Mouse (Mus musculus) hindbrain, postnatal 0 days (tissue): ENCODE measurements around the gene Gm4881. TPM values are rescaled to one million over a fixed set of nuclear protein-coding genes. Genes with fewer than 3 reads are reported as not detected.

ENCODE experiments used
- ATAC-seq: fragments of 200-750 bp; cut with Nextera tagmentation; 2 replicates; pipeline ENCODE4 v1.8.0; 2017; ENCODE audit warnings: mild to moderate bottlenecking, moderate TSS enrichment, moderate library complexity
- DNase-seq: peaks from one replicate; pipeline ENCODE4 v3.0.0-alpha.2; 2015; ENCODE audit warnings: low spot score
- H3K27ac ChIP-seq: fragments of 300-500 bp; sonication (generic); 2 replicates; pipeline ENCODE4 v1.5.1; 2014; ENCODE audit warnings: mild to moderate bottlenecking
- H3K27me3 ChIP-seq: fragments of 300-500 bp; sonication (generic); 2 replicates; pipeline ENCODE4 v1.6.1; 2014; ENCODE audit warnings: low read length, mixed read lengths; ENCODE audit not compliant: insufficient read depth
- H3K36me3 ChIP-seq: fragments of 300-500 bp; sonication (generic); 2 replicates; pipeline ENCODE4 v1.6.1; 2014; ENCODE audit warnings: low read length, mixed read lengths; ENCODE audit not compliant: insufficient read depth
- H3K4me1 ChIP-seq: fragments of 300-500 bp; sonication (generic); 2 replicates; pipeline ENCODE4 v1.6.1; 2014; ENCODE audit warnings: antibody characterized with exemption, low read length, mixed read lengths; ENCODE audit not compliant: insufficient read depth
- H3K4me2 ChIP-seq: fragments of 300-500 bp; sonication (generic); 2 replicates; pipeline ENCODE4 v1.6.1; 2014; ENCODE audit warnings: low read depth, mild to moderate bottlenecking, low read length, moderate library complexity, mixed read lengths
- H3K4me3 ChIP-seq: fragments of 300-500 bp; sonication (generic); 2 replicates; pipeline ENCODE4 v1.5.1; 2014; ENCODE audit warnings: low read length
- H3K9ac ChIP-seq: fragments of 300-500 bp; sonication (generic); replicated peaks from 2 replicates; pipeline ENCODE4 v1.6.1; 2014; ENCODE audit warnings: mild to moderate bottlenecking, low read length, moderate library complexity, mixed read lengths
- H3K9me3 ChIP-seq: fragments of 300-500 bp; sonication (generic); 2 replicates; pipeline ENCODE4 v1.6.1; 2016; ENCODE audit warnings: low read length, mixed read lengths
- CTCF ChIP-seq: IDR thresholded peaks from 2 replicates; pipeline ENCODE4 v1.5.1; 2016; ENCODE audit warnings: antibody characterized with exemption, control low read depth, low read depth
- WGBS: fragments of 180-500 bp; shearing (Covaris S2); extraction: QIAGEN DNeasy Blood & Tissue Kit; methylation state at CpG from one replicate; pipeline ENCODE4 v1.1.7; 2014; 5-methylcytosine and 5-hydroxymethylcytosine counted together
- polyA plus RNA-seq: library from polyadenylated mRNA; unstranded; fragments of >200 nt; fragmentation: Nextera tagmentation; extraction: Ambion mirVana; gene quantifications from 2 replicates; pipeline ENCODE4 v1.2.1, GENCODE M21; 2015
- total RNA-seq: library from RNA; depleted of rRNA; stranded (reverse); fragments of >200 nt; gene quantifications from 2 replicates; pipeline ENCODE4 v1.2.3, GENCODE M21; 2014

Gene Gm4881
- total and polyA plus RNA-seq, 2 experiments from 2014 or later, result 2.4 to 6.6 TPM

GRCm38 (mm10) chr7:24904936-24905335 is 39.4 kb downstream of the Gm4881 start:
- DNase-seq (peak; percentile 81), ATAC-seq (no peak)
- peaks cover 6% of the 10 kb centered on the region; the same call in 1 of the 2 replicates for H3K4me1 ChIP-seq
- peak overlapping the region; percentile 86 for H3K4me2 ChIP-seq
- no peaks in the 10 kb centered on the region for H3K9me3 ChIP-seq
- peak overlapping the region; percentile 62 for H3K4me3 ChIP-seq
- TF ChIP-seq CTCF, result peak; percentile 88
- H3K27ac ChIP-seq, result peak overlapping the region; percentile 68
- no peaks in the 10 kb centered on the region for H3K27me3 ChIP-seq
- peaks cover 6% of the 10 kb centered on the region; the same call in 1 of the 2 replicates for H3K36me3 ChIP-seq
- 12% methylated on average over 3 of the region's 3 CpGs for WGBS
- peak overlapping the region; percentile 71; the same call in 1 of the 2 replicates for H3K9ac ChIP-seq

DNA sequence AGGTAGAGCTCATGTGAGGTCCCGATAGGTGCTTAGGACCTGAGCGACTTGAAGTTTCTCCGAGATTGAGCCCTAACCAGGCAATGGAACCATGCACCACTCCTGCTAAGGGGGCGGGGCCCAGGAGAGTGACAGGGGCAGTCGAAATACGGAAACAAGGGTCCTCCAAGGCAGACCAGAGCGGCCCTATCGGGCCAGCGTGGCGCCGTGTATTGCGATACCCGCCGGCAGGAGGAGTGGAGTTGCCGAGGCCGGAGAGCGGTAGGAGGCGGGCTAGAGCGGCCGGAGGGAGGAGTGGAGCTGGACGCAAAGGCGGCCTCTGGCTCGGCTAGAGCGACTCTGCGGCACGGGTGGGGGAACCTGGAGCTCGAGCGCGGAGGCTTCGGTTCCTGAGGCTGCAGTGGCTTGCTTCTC is 40.2 kb downstream of the Gm4881 start:
- peaks cover 6% of the 10 kb centered on the region; the same call in 1 of the 2 replicates for H3K36me3 ChIP-seq
- H3K9ac ChIP-seq, result peak overlapping the region; percentile 71
- peak; percentile 83 for TF ChIP-seq CTCF
- peak; percentile 98 for ATAC-seq
- H3K27ac ChIP-seq, result peak overlapping the region; percentile 68
- no peaks in the 10 kb centered on the region for H3K27me3 ChIP-seq
- 0% methylated on average over 30 of the region's 30 CpGs for WGBS
- peaks cover 6% of the 10 kb centered on the region; the same call in 1 of the 2 replicates for H3K4me1 ChIP-seq
- peak overlapping the region; percentile 86 for H3K4me2 ChIP-seq
- no peaks in the 10 kb centered on the region for H3K9me3 ChIP-seq
- peak; percentile 99 for DNase-seq
- peak overlapping the region; percentile 62 for H3K4me3 ChIP-seq

- Histone ChIP-seq H3K4me2 (peak overlapping the region; percentile 86), H3K4me1 (peaks cover 6% of the 10 kb centered on the region; the same call in 1 of the 2 replicates), H3K9ac (peak overlapping the region; percentile 55; the same call in 1 of the 2 replicates), H3K27me3 (no peaks in the 10 kb centered on the region), H3K9me3 (no peaks in the 10 kb centered on the region), H3K36me3 (no peaks in the 10 kb centered on the region), H3K27ac (no peak overlapping the region), H3K4me3 (peak overlapping the region; percentile 62)
- ATAC-seq (no peak), DNase-seq (no peak)
- WGBS, result 38% methylated on average over 10 of the region's 10 CpGs
- TF ChIP-seq CTCF, result no peak
Observed at GRCm38 (mm10) chr7:24903444-24903825, 40.9 kb downstream of the Gm4881 start.

DNA sequence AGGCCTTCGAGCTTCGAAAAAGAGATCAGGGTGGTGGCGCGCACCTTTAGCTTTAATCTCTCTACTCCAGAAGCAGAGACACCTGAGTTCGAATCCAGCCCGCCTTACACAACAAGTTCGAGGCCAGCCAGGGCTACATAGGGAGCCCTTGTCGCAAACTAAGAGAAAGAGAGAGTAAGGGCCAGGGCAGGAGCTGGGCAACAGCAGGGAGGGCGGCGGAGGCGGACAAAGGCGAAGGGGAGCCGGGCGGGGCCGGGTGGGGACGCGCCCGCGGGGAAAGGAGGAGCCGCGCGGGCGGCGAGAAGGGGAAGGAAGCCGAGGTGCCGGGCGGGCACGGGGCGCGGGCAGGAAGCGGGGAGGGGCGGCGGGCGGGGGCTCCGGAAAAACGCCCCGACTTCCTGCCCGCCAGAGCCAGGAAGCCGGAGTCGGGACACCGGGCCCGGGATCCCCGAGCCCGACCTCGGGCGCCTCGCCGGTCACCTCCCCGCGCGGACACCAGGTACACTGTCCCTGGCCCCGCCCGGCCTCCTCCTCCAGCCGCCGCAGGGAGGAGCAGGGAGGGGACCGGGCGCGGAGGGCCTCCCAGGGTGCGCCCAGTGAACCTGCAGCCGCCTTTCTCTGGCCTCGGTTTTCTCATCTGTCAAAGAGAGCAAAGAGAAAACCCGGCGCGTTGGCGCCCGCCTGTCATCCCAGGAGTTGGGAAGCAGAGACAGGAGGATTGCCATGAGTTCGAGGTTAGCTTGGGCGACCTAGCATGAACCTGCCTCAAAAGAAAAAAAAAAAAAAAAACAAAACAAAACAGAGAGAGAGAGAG is 41.5 kb downstream of the Gm4881 start, which contains the start of gene Arhgef1:
Gene Arhgef1 (plus strand): TSS at position 283 of the 814 bp plus-strand sequence.
- TF ChIP-seq CTCF, result no peak
- Histone ChIP-seq H3K4me2 (peak within 1 kb of the TSS; percentile 86), H3K9me3 (no peaks in the 10 kb centered on the region), H3K27ac (peak within 1 kb of the TSS; percentile 68), H3K27me3 (no peaks in the 10 kb centered on the region), H3K9ac (peak within 1 kb of the TSS; percentile 55), H3K4me1 (peaks cover 6% of the 10 kb centered on the region; the same call in 1 of the 2 replicates), H3K4me3 (peak within 1 kb of the TSS; percentile 62), H3K36me3 (no peaks in the 10 kb centered on the region)
- WGBS, result 9% methylated on average over 51 of the region's 68 CpGs
- ATAC-seq (no peak), DNase-seq (peak; percentile 41)

DNA sequence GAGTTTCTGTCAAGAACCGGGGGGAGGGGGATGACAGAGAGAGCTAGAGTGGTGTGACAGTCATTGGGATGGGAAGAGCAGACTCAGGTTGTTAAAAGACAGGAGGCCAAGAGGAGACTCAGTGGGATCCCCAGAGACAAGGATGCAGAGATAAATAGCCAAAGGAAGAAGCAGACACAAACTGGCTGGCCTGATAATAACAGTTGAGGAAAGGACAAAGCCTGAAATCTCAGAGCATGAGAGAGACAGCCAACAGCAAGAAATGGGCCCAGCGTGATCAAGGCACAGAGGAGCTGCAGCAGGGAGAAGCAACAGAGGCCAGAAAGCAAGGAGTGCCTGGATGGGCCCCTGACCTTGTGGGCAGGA is 42.0 kb downstream of the Gm4881 start:
- H3K9me3 ChIP-seq, result no peaks in the 10 kb centered on the region
- H3K4me1 ChIP-seq, result peaks cover 5% of the 10 kb centered on the region; the same call in 1 of the 2 replicates
- H3K36me3 ChIP-seq, result no peaks in the 10 kb centered on the region
- peak overlapping the region; percentile 86; the same call in 1 of the 2 replicates for H3K4me2 ChIP-seq
- DNase-seq (no peak), ATAC-seq (no peak)
- no peaks in the 10 kb centered on the region for H3K27me3 ChIP-seq
- TF ChIP-seq CTCF, result no peak
- H3K9ac ChIP-seq, result no peak overlapping the region
- H3K27ac ChIP-seq, result peak overlapping the region; percentile 68; the same call in 1 of the 2 replicates
- 54% methylated on average over 2 of the region's 2 CpGs for WGBS
- no peak overlapping the region for H3K4me3 ChIP-seq

DNA sequence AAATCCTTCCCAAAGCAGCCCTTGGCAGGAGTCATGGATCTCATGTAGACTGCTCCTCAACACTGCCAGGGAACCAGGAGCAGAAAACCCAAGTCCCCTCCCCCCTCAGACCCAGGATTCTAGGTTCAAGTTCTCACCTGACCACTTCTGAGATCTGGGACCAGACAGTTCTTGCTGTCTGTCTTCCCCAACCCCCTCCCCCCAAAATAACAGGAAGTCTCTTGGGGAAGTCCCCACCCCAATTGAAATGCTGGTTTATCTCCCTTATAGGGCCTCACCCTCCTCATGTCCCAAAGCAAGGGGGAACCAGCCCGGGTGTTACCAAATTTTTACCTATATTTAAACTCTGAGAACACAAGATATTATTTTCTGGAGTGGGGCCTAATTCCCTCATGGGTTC is 42.5 kb downstream of the Gm4881 start:
- Histone ChIP-seq H3K4me3 (no peak overlapping the region), H3K9me3 (no peaks in the 10 kb centered on the region), H3K27ac (no peak overlapping the region; the same call in 1 of the 2 replicates), H3K36me3 (no peaks in the 10 kb centered on the region), H3K27me3 (no peaks in the 10 kb centered on the region), H3K9ac (no peak overlapping the region), H3K4me1 (peaks cover 3% of the 10 kb centered on the region; the same call in 1 of the 2 replicates), H3K4me2 (no peak overlapping the region)
- DNase-seq, result no peak
- no peak for ATAC-seq
- WGBS, result 80% methylated on average over 1 of the region's 1 CpGs
- TF ChIP-seq CTCF, result no peak

DNA sequence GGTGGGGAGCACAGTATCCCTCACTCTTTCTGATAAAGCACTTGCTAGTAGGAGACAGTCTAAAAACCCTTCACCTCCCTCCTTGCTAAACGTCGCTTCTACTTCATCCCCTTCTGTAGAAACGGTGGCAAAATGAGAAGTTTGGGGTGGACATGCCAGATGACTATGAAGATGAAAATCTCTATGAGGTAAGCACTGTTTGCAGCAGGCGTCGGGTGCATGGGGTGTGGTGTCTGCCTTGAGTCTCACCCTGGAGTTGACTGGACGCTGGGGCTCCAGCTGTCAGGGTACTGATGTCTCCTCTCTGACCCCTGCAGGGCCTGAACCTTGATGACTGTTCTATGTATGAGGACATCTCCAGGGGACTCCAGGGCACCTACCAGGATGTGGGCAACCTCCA is 43.2 kb downstream of the Gm4881 start:
- Histone ChIP-seq H3K4me3 (no peak overlapping the region), H3K27ac (no peak overlapping the region), H3K36me3 (no peaks in the 10 kb centered on the region), H3K4me1 (peaks cover 3% of the 10 kb centered on the region; the same call in 1 of the 2 replicates), H3K27me3 (no peaks in the 10 kb centered on the region), H3K9me3 (no peaks in the 10 kb centered on the region), H3K4me2 (no peak overlapping the region), H3K9ac (no peak overlapping the region)
- ATAC-seq (no peak), DNase-seq (no peak)
- WGBS, result 73% methylated on average over 6 of the region's 6 CpGs
- no peak for TF ChIP-seq CTCF
